Mouse (Mus musculus) liver, adult 2 months (tissue): ENCODE data around the gene Hacd1. TPM values are rescaled to one million over a fixed set of nuclear protein-coding genes. Genes with fewer than 3 reads are reported as not detected.
"Not testable (repeated sequence)": the region's sequence is repeated elsewhere in the genome, so short reads cannot be mapped to it uniquely, and the experiment has no call there.

Experiments used
- DNase-seq: peaks from one replicate; pipeline ENCODE4 v3.0.0-alpha.2; 2011; ENCODE audit warnings: low read depth, low spot score; ENCODE audit errors: extremely low read depth
- H3K27ac ChIP-seq: fragments of 200-500 bp; replicated peaks from 2 replicates; pipeline ENCODE4 v1.5.1; 2012; ENCODE audit warnings: low read depth, mild to moderate bottlenecking, control low read depth, inconsistent platforms, low read length; ENCODE audit not compliant: insufficient read depth
- H3K27me3 ChIP-seq: fragments of 200-500 bp; 2 replicates; pipeline ENCODE4 v1.6.1; 2012; ENCODE audit warnings: mild to moderate bottlenecking, moderate library complexity, low read length, inconsistent platforms; ENCODE audit not compliant: control insufficient read depth, insufficient read depth
- H3K36me3 ChIP-seq: fragments of 200-500 bp; 2 replicates; pipeline ENCODE4 v1.6.1; 2012; ENCODE audit warnings: low read length, inconsistent platforms; ENCODE audit not compliant: control insufficient read depth, insufficient read depth
- H3K4me1 ChIP-seq: fragments of 200-500 bp; 2 replicates; pipeline ENCODE4 v1.6.1; 2011; ENCODE audit warnings: low read length; ENCODE audit not compliant: control insufficient read depth, insufficient read depth
- H3K4me3 ChIP-seq: fragments of 200-500 bp; 2 replicates; pipeline ENCODE4 v1.5.1; 2011; ENCODE audit warnings: low read depth, mild to moderate bottlenecking, control low read depth, low read length, moderate library complexity; ENCODE audit not compliant: insufficient read depth
- H3K79me2 ChIP-seq: fragments of 200-500 bp; 2 replicates; pipeline ENCODE4 v1.6.1; 2012; ENCODE audit warnings: inconsistent platforms, mild to moderate bottlenecking, low read length, moderate library complexity; ENCODE audit not compliant: control insufficient read depth, insufficient read depth
- H3K9ac ChIP-seq: fragments of 200-500 bp; 2 replicates; pipeline ENCODE4 v1.6.1; 2012; ENCODE audit warnings: low read depth, mild to moderate bottlenecking, control low read depth, inconsistent platforms, low read length
- CTCF ChIP-seq: fragments of 200-500 bp; IDR thresholded peaks from 2 replicates; pipeline ENCODE4 v1.5.1; 2011; ENCODE audit warnings: low read depth, low read length, control low read depth
- POLR2A ChIP-seq: fragments of 200-500 bp; IDR thresholded peaks from 2 replicates; pipeline ENCODE4 v1.6.1; 2011; ENCODE audit warnings: low read length, control low read depth; ENCODE audit not compliant: insufficient read depth; ENCODE audit errors: extremely low read depth
- WGBS: fragments of 180-500 bp; shearing (Covaris S2); methylation state at CpG from one replicate; pipeline ENCODE4 v1.1.7; 2018; 5-methylcytosine and 5-hydroxymethylcytosine counted together
- polyA plus RNA-seq: library from polyadenylated mRNA; depleted of rRNA; stranded (reverse); fragments of >200 nt; gene quantifications from 2 replicates; pipeline ENCODE4 v1.2.3, GENCODE M21; 2012; rRNA removed
- total RNA-seq: library from RNA; depleted of rRNA; stranded (reverse); fragments of >200 nt; gene quantifications from 2 replicates; pipeline ENCODE4 v1.2.3, GENCODE M21; 2014; rRNA removed

Gene Hacd1
- total RNA-seq (29.2 and 30.8 TPM in 2 replicates), polyA plus RNA-seq (16.1 and 25.0 TPM in 2 replicates)

GRCm38 (mm10) chr2:14055566-14056331, at the start of gene Hacd1:
Gene Hacd1 (minus strand): TSS chr2:14056135.
- DNase-seq, result peak; percentile 58
- TF ChIP-seq CTCF, result no peak
- TF ChIP-seq POLR2A, result no peak

GRCm38 (mm10) chr2:14103924-14104323, 48.0 kb upstream of the Hacd1 start:
- no peak overlapping the region for H3K9ac ChIP-seq
- H3K36me3 ChIP-seq, result peaks cover 6% of the 10 kb centered on the region
- H3K79me2 ChIP-seq, result peaks cover 13% of the 10 kb centered on the region; the same call in 1 of the 2 replicates
- H3K27me3 ChIP-seq, result no peaks in the 10 kb centered on the region
- TF ChIP-seq CTCF, result no peak
- no peak for TF ChIP-seq POLR2A
- no peak overlapping the region for H3K27ac ChIP-seq
- 97% methylated on average over 1 of the region's 1 CpGs for WGBS
- peaks cover 13% of the 10 kb centered on the region for H3K4me1 ChIP-seq
- no peak for DNase-seq
- no peak overlapping the region for H3K4me3 ChIP-seq

More at GRCm38 (mm10) chr2:14055566-14056331, at the start of gene Hacd1:
- Histone ChIP-seq H3K36me3 (no peaks in the 10 kb centered on the region), H3K27me3 (no peaks in the 10 kb centered on the region), H3K4me1 (no peaks in the 10 kb centered on the region), H3K4me3 (peak within 1 kb of the TSS; percentile 98), H3K27ac (peak within 1 kb of the TSS; percentile 36), H3K9ac (peak within 1 kb of the TSS; percentile 92), H3K79me2 (peaks cover 9% of the 10 kb centered on the region; the same call in 1 of the 2 replicates)
- under 1% methylated on average over 99 of the region's 101 CpGs for WGBS

GRCm38 (mm10) chr2:14102603-14103002, 46.7 kb upstream of the Hacd1 start:
- TF ChIP-seq CTCF (no peak), POLR2A (no peak)

GRCm38 (mm10) chr2:14100533-14100932, 44.6 kb upstream of the Hacd1 start:
- DNase-seq, result peak; percentile 71
- peaks cover 12% of the 10 kb centered on the region; the same call in 1 of the 2 replicates for H3K79me2 ChIP-seq
- TF ChIP-seq POLR2A (no peak), CTCF (no peak)

More at GRCm38 (mm10) chr2:14102603-14103002, 46.7 kb upstream of the Hacd1 start:
- Histone ChIP-seq H3K27ac (no peak overlapping the region), H3K9ac (no peak overlapping the region), H3K79me2 (peaks cover 7% of the 10 kb centered on the region; the same call in 1 of the 2 replicates), H3K27me3 (no peaks in the 10 kb centered on the region), H3K4me1 (peaks cover 9% of the 10 kb centered on the region), H3K36me3 (peaks cover 6% of the 10 kb centered on the region), H3K4me3 (no peak overlapping the region)
- no peak for DNase-seq
- 84% methylated on average over 2 of the region's 2 CpGs for WGBS

GRCm38 (mm10) chr2:14078527-14078926, 22.6 kb upstream of the Hacd1 start:
- WGBS, result 89% methylated on average over 9 of the region's 9 CpGs
- H3K79me2 ChIP-seq, H3K27me3 ChIP-seq, H3K27ac ChIP-seq, H3K36me3 ChIP-seq, DNase-seq, H3K9ac ChIP-seq, H3K4me3 ChIP-seq, H3K4me1 ChIP-seq: not testable (repeated sequence)

More at GRCm38 (mm10) chr2:14100533-14100932, 44.6 kb upstream of the Hacd1 start:
- no peak overlapping the region for H3K9ac ChIP-seq
- H3K4me3 ChIP-seq, result no peak overlapping the region
- H3K27me3 ChIP-seq, result no peaks in the 10 kb centered on the region
- H3K27ac ChIP-seq, result no peak overlapping the region
- H3K36me3 ChIP-seq, result peaks cover 6% of the 10 kb centered on the region
- H3K4me1 ChIP-seq, result peaks cover 9% of the 10 kb centered on the region
